Mouse (Mus musculus): ENCODE data around the gene Atp10b. TPM values are rescaled to one million over a fixed set of nuclear protein-coding genes. Genes with fewer than 3 reads are reported as not detected.
"Not testable (repeated sequence)": the region's sequence is repeated elsewhere in the genome, so short reads cannot be mapped to it uniquely, and the experiment has no call there.

The Atp10b gene
- 0.02 and 0.04 TPM in 2 replicates for polyA plus RNA-seq (2016; fragmentation: Nextera tagmentation; extraction: Ambion mirVana)

GRCm38 (mm10) chr11:43149577-43149976 is at the start of gene Atp10b:
TSS of gene Atp10b (plus strand) at chr11:43149877.
- H3K27ac ChIP-seq (replicated peaks) = no peak within 1 kb of the TSS
- no peak within 1 kb of the TSS for H3K4me3 ChIP-seq
- DNase-seq (ENCODE audit: low spot score) = no peak
- no peaks in the 10 kb centered on the region for H3K36me3 ChIP-seq
- H3K4me1 ChIP-seq = no peaks in the 10 kb centered on the region
- 67% methylated on average over 1 of the region's 1 CpGs for WGBS
- no peaks in the 10 kb centered on the region for H3K9me3 ChIP-seq (replicated peaks)
- no peaks in the 10 kb centered on the region for H3K27me3 ChIP-seq (ENCODE audit: low read depth, poor library complexity, severe bottlenecking)

- 74% methylated on average over 1 of the region's 1 CpGs for WGBS
- no peaks in the 10 kb centered on the region for H3K27me3 ChIP-seq (ENCODE audit: low read depth, poor library complexity, severe bottlenecking)
- no peak overlapping the region for H3K4me3 ChIP-seq
- H3K9me3 ChIP-seq (replicated peaks) = no peaks in the 10 kb centered on the region
- H3K36me3 ChIP-seq = no peaks in the 10 kb centered on the region
- H3K4me1 ChIP-seq = no peaks in the 10 kb centered on the region
- H3K27ac ChIP-seq (replicated peaks) = no peak overlapping the region
- DNase-seq (ENCODE audit: low spot score) = no peak
These were observed 48.3 kb upstream of the Atp10b start for GRCm38 (mm10) chr11:43101357-43101756.

GRCm38 (mm10) chr11:43125908-43126477 is 23.7 kb upstream of the Atp10b start:
- WGBS = 82% methylated on average over 4 of the region's 4 CpGs
- DNase-seq (ENCODE audit: low spot score) = no peak
- H3K4me1 ChIP-seq = no peaks in the 10 kb centered on the region
- H3K36me3 ChIP-seq = no peaks in the 10 kb centered on the region
- H3K4me3 ChIP-seq = no peak overlapping the region
- peaks cover 7% of the 10 kb centered on the region; the same call in 1 of the 2 replicates for H3K9me3 ChIP-seq (replicated peaks)
- no peaks in the 10 kb centered on the region for H3K27me3 ChIP-seq (ENCODE audit: low read depth, poor library complexity, severe bottlenecking)
- H3K27ac ChIP-seq (replicated peaks) = no peak overlapping the region

GRCm38 (mm10) chr11:43126573-43126972 is 23.1 kb upstream of the Atp10b start:
- H3K4me1 ChIP-seq; H3K27me3 ChIP-seq (ENCODE audit: low read depth, poor library complexity, severe bottlenecking); H3K27ac ChIP-seq (replicated peaks); H3K36me3 ChIP-seq; H3K9me3 ChIP-seq (replicated peaks); DNase-seq (ENCODE audit: low spot score); H3K4me3 ChIP-seq: not testable (repeated sequence)
- WGBS = 82% methylated on average over 12 of the region's 12 CpGs

- WGBS = 86% methylated on average over 1 of the region's 1 CpGs
- H3K27ac ChIP-seq (replicated peaks) = no peak overlapping the region
- H3K27me3 ChIP-seq (ENCODE audit: low read depth, poor library complexity, severe bottlenecking) = no peaks in the 10 kb centered on the region
- no peaks in the 10 kb centered on the region for H3K9me3 ChIP-seq (replicated peaks)
- no peaks in the 10 kb centered on the region for H3K36me3 ChIP-seq
- no peak overlapping the region for H3K4me3 ChIP-seq
- DNase-seq (ENCODE audit: low spot score) = no peak
- no peaks in the 10 kb centered on the region for H3K4me1 ChIP-seq
These were observed 8.4 kb upstream of the Atp10b start for GRCm38 (mm10) chr11:43141296-43141695.

GRCm38 (mm10) chr11:43142811-43143210 is 6.9 kb upstream of the Atp10b start:
- no peak overlapping the region for H3K4me3 ChIP-seq
- no peaks in the 10 kb centered on the region for H3K9me3 ChIP-seq (replicated peaks)
- no peaks in the 10 kb centered on the region for H3K4me1 ChIP-seq
- H3K36me3 ChIP-seq = no peaks in the 10 kb centered on the region
- DNase-seq (ENCODE audit: low spot score) = no peak
- whole genome bisulfite sequencing = 91% methylated on average over 1 of the region's 1 CpGs
- no peak overlapping the region for H3K27ac ChIP-seq (replicated peaks)
- no peaks in the 10 kb centered on the region for H3K27me3 ChIP-seq (ENCODE audit: low read depth, poor library complexity, severe bottlenecking)

GRCm38 (mm10) chr11:43144178-43144577 is 5.5 kb upstream of the Atp10b start:
- 95% methylated on average over 1 of the region's 1 CpGs for WGBS
- H3K4me1 ChIP-seq = no peaks in the 10 kb centered on the region

GRCm38 (mm10) chr11:43144882-43145281 is 4.8 kb upstream of the Atp10b start:
- not testable (repeated sequence) for H3K27ac ChIP-seq (replicated peaks); H3K36me3 ChIP-seq; H3K4me1 ChIP-seq; H3K4me3 ChIP-seq; H3K9me3 ChIP-seq (replicated peaks); DNase-seq (ENCODE audit: low spot score); H3K27me3 ChIP-seq (ENCODE audit: low read depth, poor library complexity, severe bottlenecking)
- 80% methylated on average over 2 of the region's 2 CpGs for WGBS

More at GRCm38 (mm10) chr11:43144178-43144577, 5.5 kb upstream of the Atp10b start:
- Histone ChIP-seq H3K36me3 (no peaks in the 10 kb centered on the region), H3K9me3 (replicated peaks) (no peaks in the 10 kb centered on the region), H3K27me3 (ENCODE audit: low read depth, poor library complexity, severe bottlenecking) (no peaks in the 10 kb centered on the region), H3K27ac (replicated peaks) (no peak overlapping the region), H3K4me3 (no peak overlapping the region)
- no peak for DNase-seq (ENCODE audit: low spot score)

GRCm38 (mm10) chr11:43147380-43147779 is 2.3 kb upstream of the Atp10b start:
- 62% methylated on average over 2 of the region's 2 CpGs for WGBS
- no peaks in the 10 kb centered on the region for H3K9me3 ChIP-seq (replicated peaks)
- no peak overlapping the region for H3K4me3 ChIP-seq
- no peaks in the 10 kb centered on the region for H3K4me1 ChIP-seq
- DNase-seq (ENCODE audit: low spot score) = no peak
- no peaks in the 10 kb centered on the region for H3K27me3 ChIP-seq (ENCODE audit: low read depth, poor library complexity, severe bottlenecking)
- no peak overlapping the region for H3K27ac ChIP-seq (replicated peaks)
- H3K36me3 ChIP-seq = no peaks in the 10 kb centered on the region

GRCm38 (mm10) chr11:43148341-43148740 is 1.3 kb upstream of the Atp10b start:
- Histone ChIP-seq H3K9me3 (replicated peaks) (no peaks in the 10 kb centered on the region), H3K27me3 (ENCODE audit: low read depth, poor library complexity, severe bottlenecking) (no peaks in the 10 kb centered on the region), H3K36me3 (no peaks in the 10 kb centered on the region), H3K4me3 (no peak overlapping the region), H3K27ac (replicated peaks) (no peak overlapping the region), H3K4me1 (no peaks in the 10 kb centered on the region)
- no peak for DNase-seq (ENCODE audit: low spot score)
- WGBS = 84% methylated on average over 1 of the region's 1 CpGs

GRCm38 (mm10) chr11:43155004-43155403 is 5.3 kb downstream of the Atp10b start:
- no peaks in the 10 kb centered on the region for H3K36me3 ChIP-seq
- H3K27me3 ChIP-seq (ENCODE audit: low read depth, poor library complexity, severe bottlenecking) = no peaks in the 10 kb centered on the region
- no peaks in the 10 kb centered on the region for H3K9me3 ChIP-seq (replicated peaks)
- 95% methylated on average over 1 of the region's 1 CpGs for WGBS
- H3K4me3 ChIP-seq = no peak overlapping the region
- no peak overlapping the region for H3K27ac ChIP-seq (replicated peaks)
- DNase-seq (ENCODE audit: low spot score) = no peak
- H3K4me1 ChIP-seq = no peaks in the 10 kb centered on the region

GRCm38 (mm10) chr11:43155417-43155816 is 5.7 kb downstream of the Atp10b start:
- Histone ChIP-seq H3K4me3 (no peak overlapping the region), H3K27me3 (ENCODE audit: low read depth, poor library complexity, severe bottlenecking) (no peaks in the 10 kb centered on the region), H3K36me3 (no peaks in the 10 kb centered on the region), H3K4me1 (no peaks in the 10 kb centered on the region), H3K27ac (replicated peaks) (no peak overlapping the region), H3K9me3 (replicated peaks) (no peaks in the 10 kb centered on the region)
- DNase-seq (ENCODE audit: low spot score) = no peak
- 91% methylated on average over 2 of the region's 2 CpGs for WGBS

- H3K27ac ChIP-seq (replicated peaks) = no peak overlapping the region
- 70% methylated on average over 1 of the region's 1 CpGs for WGBS
- H3K9me3 ChIP-seq (replicated peaks) = no peaks in the 10 kb centered on the region
- no peak for DNase-seq (ENCODE audit: low spot score)
- no peaks in the 10 kb centered on the region for H3K27me3 ChIP-seq (ENCODE audit: low read depth, poor library complexity, severe bottlenecking)
- H3K36me3 ChIP-seq = no peaks in the 10 kb centered on the region
- H3K4me3 ChIP-seq = no peak overlapping the region
- H3K4me1 ChIP-seq = no peaks in the 10 kb centered on the region
These were observed 9.1 kb downstream of the Atp10b start for GRCm38 (mm10) chr11:43158814-43159213.

All from midbrain, embryonic 10.5 days (tissue).